In genomic region chr12:13615661-13616060, GRCm38 (mm10) we compare ENCODE assay signal across 21 mouse cellular contexts.
A peak's percentile ranks its signal among the peaks of the same experiment; 100 is the strongest.
DNase-seq lines count a peak whose midpoint lies in the region; ATAC-seq and TF ChIP-seq lines count a peak whose summit lies in the region.
"Had no signal": no experiment of that assay in that cellular context is flagged by ENCODE, and none has a peak within 500 bp of the region (broad histone marks: within the 10 kb centered on the region; RNA-seq: fewer than 3 reads in every experiment).

No protein-coding gene starts in this region.

- WGBS in forebrain, embryonic 16.5 days, result 39% methylated on average over 7 of the region's 7 CpGs
- 83% methylated on average over 7 of the region's 7 CpGs for WGBS in forebrain, embryonic 10.5 days

- no peak overlapping the region for H3K4me2 ChIP-seq in forebrain, embryonic 16.5 days (ENCODE audit: low read length)
- H3K4me2 ChIP-seq: embryonic facial prominence, embryonic 13.5 days; embryonic facial prominence, embryonic 15.5 days; forebrain, embryonic 13.5 days had no signal

- no peak overlapping the region for H3K9ac ChIP-seq in forebrain, embryonic 16.5 days (replicated peaks; ENCODE audit: low read depth, low read length)
- H3K9ac ChIP-seq: embryonic facial prominence, embryonic 13.5 days; embryonic facial prominence, embryonic 15.5 days; forebrain, embryonic 13.5 days had no signal

- TF ChIP-seq CTCF in brain, embryonic 14.5 days (IDR thresholded peaks at IDR 0.05; ENCODE audit: borderline replicate concordance, extremely low read depth, insufficient read depth, insufficient read length), result no peak

- TF ChIP-seq POLR2A in brain, embryonic 14.5 days (IDR thresholded peaks at IDR 0.05; ENCODE audit: borderline replicate concordance, extremely low read depth, insufficient read depth, insufficient read length, poor library complexity, severe bottlenecking), result no peak

- 0 out of 2 replicates have a peak, but pooled peaks cover 4% of the 10 kb centered on the region for H3K4me1 ChIP-seq in forebrain, embryonic 16.5 days (replicated peaks; ENCODE audit: control insufficient read depth, insufficient read depth, low read length)
- H3K4me1 ChIP-seq in forebrain, embryonic 10.5 days, result peaks cover 10% of the 10 kb centered on the region
- H3K4me1 ChIP-seq: embryonic facial prominence, embryonic 13.5 days; embryonic facial prominence, embryonic 15.5 days had no signal

- ATAC-seq in forebrain, embryonic 16.5 days, result peak; percentile 59; the same call in 1 of the 2 replicates
- ATAC-seq: forebrain, embryonic 13.5 days had no signal

- H3K9me3 ChIP-seq in forebrain, embryonic 16.5 days (ENCODE audit: control insufficient read depth, low read length), result no peaks in the 10 kb centered on the region
- H3K9me3 ChIP-seq in forebrain, embryonic 10.5 days, result no peaks in the 10 kb centered on the region
- H3K9me3 ChIP-seq: embryonic facial prominence, embryonic 13.5 days; embryonic facial prominence, embryonic 15.5 days; forebrain, embryonic 13.5 days had no signal

- H3K27ac ChIP-seq in forebrain, embryonic 16.5 days (ENCODE audit: low read length), result no peak overlapping the region
- H3K27ac ChIP-seq in forebrain, embryonic 10.5 days, result no peak overlapping the region
- H3K27ac ChIP-seq: embryonic facial prominence, embryonic 13.5 days; embryonic facial prominence, embryonic 15.5 days; forebrain, embryonic 13.5 days had no signal

- no peaks in the 10 kb centered on the region for H3K36me3 ChIP-seq in forebrain, embryonic 16.5 days (ENCODE audit: control insufficient read depth, insufficient read depth)
- no peaks in the 10 kb centered on the region for H3K36me3 ChIP-seq in forebrain, embryonic 10.5 days (replicated peaks)
- H3K36me3 ChIP-seq: embryonic facial prominence, embryonic 13.5 days; embryonic facial prominence, embryonic 15.5 days had no signal

- no peak overlapping the region for H3K4me3 ChIP-seq in forebrain, embryonic 16.5 days (replicated peaks; ENCODE audit: low read length)
- H3K4me3 ChIP-seq in forebrain, embryonic 10.5 days, result no peak overlapping the region
- H3K4me3 ChIP-seq: embryonic facial prominence, embryonic 13.5 days; embryonic facial prominence, embryonic 15.5 days; erythroblast, embryonic 14.5 days; forebrain, embryonic 13.5 days had no signal

- no peak for DNase-seq in forebrain, embryonic 10.5 days (ENCODE audit: extremely low spot score, low spot score)
- DNase-seq in heart, adult 11 months, result peak; percentile 2
- no peak for DNase-seq in heart, adult 18-20 months
- DNase-seq in brain, adult 2 months (ENCODE audit: low read depth, low spot score), result peak; percentile 17
- peak; percentile 40 for DNase-seq in brain, embryonic 14.5 days (ENCODE audit: low read depth)
- no peak for DNase-seq in neural tube, embryonic 10.5 days (ENCODE audit: extremely low spot score, low spot score)
- DNase-seq: adrenal gland, adult 2 months; adrenal gland, postnatal 10 days; adrenal gland, postnatal 25 days; cerebellum, adult 11 months; cerebellum, adult 18-20 months; cerebellum, adult 8-10 months; cerebellum, adult 9-11 months; cerebellum, postnatal 14 days; cerebellum, postnatal 36 days; embryo, embryonic 11 days had no signal

- H3K27me3 ChIP-seq in forebrain, embryonic 16.5 days (replicated peaks; ENCODE audit: control insufficient read depth, insufficient read depth, low read length), result no peaks in the 10 kb centered on the region
- no peaks in the 10 kb centered on the region for H3K27me3 ChIP-seq in forebrain, embryonic 10.5 days (ENCODE audit: poor library complexity, severe bottlenecking)
- H3K27me3 ChIP-seq: embryonic facial prominence, embryonic 13.5 days; embryonic facial prominence, embryonic 15.5 days; forebrain, embryonic 13.5 days had no signal

Comparison
In these comparisons a context has a peak if more than half of its experiments do, and no peak if none do; other contexts are left out.
1. DNase-seq: peak in heart, adult 11 months (single experiment), brain, adult 2 months (single experiment) and brain, embryonic 14.5 days (single experiment); none in forebrain, embryonic 10.5 days (single experiment), heart, adult 18-20 months (0 of 2) and neural tube, embryonic 10.5 days (single experiment).